Mouse (Mus musculus): ENCODE results near the gene Vsnl1.

DNA sequence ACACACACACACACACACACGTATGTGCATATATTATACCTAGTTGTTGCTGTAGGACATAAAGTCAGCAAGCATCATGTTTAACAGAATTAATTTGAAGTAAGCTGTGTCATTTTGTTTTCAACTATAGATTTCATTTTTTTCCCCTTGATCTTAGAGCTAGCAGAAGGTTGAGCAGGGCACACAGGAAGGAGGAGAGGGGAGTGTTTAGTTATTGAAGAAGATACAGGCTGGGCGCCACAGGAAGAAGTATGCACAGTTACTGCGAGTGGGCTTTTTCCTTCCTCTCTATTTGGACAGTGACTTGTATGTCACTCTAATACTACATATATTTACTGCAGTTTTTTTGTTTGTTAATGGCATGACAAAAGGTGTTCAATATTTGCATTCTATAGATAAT, 156.5 kb downstream of the Vsnl1 start:
- no peak for TF ChIP-seq ZNF384 (IDR thresholded peaks at IDR 0.05; ENCODE audit: low read depth, low read length)
- no peak for TF ChIP-seq CTCF (IDR thresholded peaks at IDR 0.05 in 2 of 3, conservative IDR thresholded peaks at IDR 0.05 in 1 of 3; ENCODE audit: control insufficient read depth in 1 of 3, insufficient read depth in 1 of 3, low read depth in 2 of 3, low read length in 3 of 3, poor library complexity in 1 of 3, severe bottlenecking in 1 of 3)
- no peak for TF ChIP-seq MEF2A (IDR thresholded peaks at IDR 0.05; ENCODE audit: extremely low read depth, insufficient replicate concordance, low read depth, low read length, poor library complexity, severe bottlenecking)
- no peak for TF ChIP-seq TBP (IDR thresholded peaks at IDR 0.05; ENCODE audit: low read depth, low read length)
